Mouse (Mus musculus): ENCODE data around the gene Cdh16. TPM values are rescaled to one million over a fixed set of nuclear protein-coding genes. Genes with fewer than 3 reads are reported as not detected.

Gene Cdh16
- polyA plus RNA-seq, 1 experiment from 2014 or later, result not detected

DNA sequence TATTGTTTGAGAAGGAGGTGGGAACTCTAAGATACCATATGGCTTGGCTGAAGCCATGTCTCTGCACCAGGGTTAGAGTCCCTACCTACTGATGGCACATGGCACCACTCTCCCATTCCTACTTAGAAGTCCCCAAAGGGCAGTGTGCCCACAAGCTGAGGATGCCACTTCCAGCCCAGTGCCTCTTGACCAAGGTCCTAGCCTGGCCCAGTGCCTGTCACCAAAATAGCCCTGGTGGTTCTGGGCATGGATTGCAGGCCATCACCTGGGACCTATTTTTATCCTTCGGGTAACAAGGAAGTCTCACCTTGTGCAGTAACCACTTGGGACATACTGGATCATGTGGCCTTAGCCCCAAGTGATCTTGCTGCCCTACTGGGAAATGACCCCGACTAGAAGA lies 16.3 kb downstream of the Cdh16 start:
- H3K4me3 ChIP-seq (ENCODE audit: low read depth, low read length), result no peak overlapping the region
- no peak overlapping the region for H3K9ac ChIP-seq (ENCODE audit: low read length)
- 87% methylated on average over 2 of the region's 2 CpGs for WGBS
- H3K4me1 ChIP-seq (ENCODE audit: control insufficient read depth, insufficient read depth, low read length), result no peaks in the 10 kb centered on the region
- no peaks in the 10 kb centered on the region for H3K27me3 ChIP-seq (ENCODE audit: control insufficient read depth, insufficient read depth, low read length)
- ATAC-seq (ENCODE audit: insufficient read depth, low FRiP score, low TSS enrichment), result no peak
- no peaks in the 10 kb centered on the region for H3K9me3 ChIP-seq (ENCODE audit: control insufficient read depth, low read length)
- no peak overlapping the region for H3K27ac ChIP-seq (ENCODE audit: low read depth, low read length)
- no peak overlapping the region for H3K4me2 ChIP-seq (ENCODE audit: low read depth)
- DNase-seq (ENCODE audit: low spot score), result no peak
- no peaks in the 10 kb centered on the region for H3K36me3 ChIP-seq (ENCODE audit: control insufficient read depth, insufficient read depth, low read length)

GRCm38 (mm10) chr8:104606329-104606728 lies 17.9 kb downstream of the Cdh16 start:
- Histone ChIP-seq H3K27me3 (ENCODE audit: control insufficient read depth, insufficient read depth, low read length) (no peaks in the 10 kb centered on the region), H3K4me1 (ENCODE audit: control insufficient read depth, insufficient read depth, low read length) (no peaks in the 10 kb centered on the region), H3K9ac (ENCODE audit: low read length) (no peak overlapping the region), H3K36me3 (ENCODE audit: control insufficient read depth, insufficient read depth, low read length) (no peaks in the 10 kb centered on the region), H3K4me3 (ENCODE audit: low read depth, low read length) (no peak overlapping the region), H3K27ac (ENCODE audit: low read depth, low read length) (no peak overlapping the region), H3K9me3 (ENCODE audit: control insufficient read depth, low read length) (no peaks in the 10 kb centered on the region), H3K4me2 (ENCODE audit: low read depth) (no peak overlapping the region)
- WGBS, result 42% methylated on average over 6 of the region's 6 CpGs
- DNase-seq (ENCODE audit: low spot score), result no peak
- ATAC-seq (ENCODE audit: insufficient read depth, low FRiP score, low TSS enrichment), result no peak

DNA sequence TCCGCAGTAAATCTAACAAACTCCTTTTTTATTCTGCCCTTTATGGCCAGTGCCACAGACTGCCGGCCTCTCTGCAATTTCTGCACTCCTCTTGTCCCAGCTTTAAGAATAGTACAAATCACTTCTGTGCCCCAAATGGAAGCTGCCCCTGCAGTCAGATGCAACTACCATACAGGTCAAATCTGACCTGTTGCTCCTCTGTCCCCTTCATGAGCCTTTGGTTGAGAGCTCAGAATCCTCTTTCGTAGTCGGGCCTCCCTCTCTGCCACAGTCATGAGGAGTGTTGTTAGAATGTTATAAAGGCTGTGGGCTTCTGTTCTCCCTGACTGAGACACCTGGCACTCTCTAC lies 21.0 kb downstream of the Cdh16 start:
- DNase-seq (ENCODE audit: low spot score), result no peak
- Histone ChIP-seq H3K36me3 (ENCODE audit: control insufficient read depth, insufficient read depth, low read length) (no peaks in the 10 kb centered on the region), H3K4me1 (ENCODE audit: control insufficient read depth, insufficient read depth, low read length) (no peaks in the 10 kb centered on the region), H3K27me3 (ENCODE audit: control insufficient read depth, insufficient read depth, low read length) (no peaks in the 10 kb centered on the region), H3K9ac (ENCODE audit: low read length) (no peak overlapping the region), H3K9me3 (ENCODE audit: control insufficient read depth, low read length) (no peaks in the 10 kb centered on the region), H3K27ac (ENCODE audit: low read depth, low read length) (no peak overlapping the region), H3K4me3 (ENCODE audit: low read depth, low read length) (no peak overlapping the region), H3K4me2 (ENCODE audit: low read depth) (no peak overlapping the region)
- 0 out of 2 replicates have a peak, but pooled peaks have one; percentile 1 for ATAC-seq (ENCODE audit: insufficient read depth, low FRiP score, low TSS enrichment)
- WGBS, result 65% methylated on average over 4 of the region's 4 CpGs

DNA sequence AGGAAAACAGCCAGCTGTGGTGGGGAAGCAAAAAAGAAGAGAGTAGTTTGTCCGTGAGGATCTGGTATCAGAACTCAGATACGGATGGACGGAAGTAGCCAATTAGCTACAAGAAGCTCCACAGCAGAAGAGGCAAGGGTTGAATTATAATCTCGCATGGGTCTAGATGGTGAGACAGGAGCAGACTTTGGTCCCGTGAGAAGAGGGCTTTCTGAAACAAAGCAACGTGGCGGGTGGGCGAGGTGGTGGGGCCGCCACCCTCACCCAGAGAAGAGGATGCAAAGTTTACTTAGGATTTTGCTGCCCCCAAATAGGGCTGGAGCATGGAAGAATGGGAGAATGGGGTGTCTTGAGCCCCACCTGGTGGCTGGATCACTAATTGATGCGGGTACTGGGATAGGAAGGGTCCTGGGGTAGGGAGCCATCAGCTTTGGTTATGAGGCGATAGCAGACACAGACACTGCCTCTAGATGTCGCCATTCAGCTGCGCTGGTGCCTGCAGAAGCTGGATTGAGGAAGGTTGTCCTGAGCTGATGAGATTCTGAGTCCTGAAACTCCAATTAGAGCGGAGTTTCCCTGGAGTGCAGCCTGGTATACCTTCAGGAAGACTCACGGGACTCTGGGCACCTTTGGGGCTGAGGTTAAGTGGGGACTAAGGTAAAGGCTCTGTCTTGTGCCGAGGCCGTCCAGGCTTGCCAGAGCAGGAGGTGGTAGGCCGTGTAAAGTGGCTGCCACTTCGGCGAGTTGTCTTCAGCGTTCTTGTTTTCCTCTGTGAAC lies 21.5 kb downstream of the Cdh16 start:
- peak; percentile 89 for DNase-seq (ENCODE audit: low spot score)
- Histone ChIP-seq H3K9me3 (ENCODE audit: control insufficient read depth, low read length) (no peaks in the 10 kb centered on the region), H3K27ac (ENCODE audit: low read depth, low read length) (no peak overlapping the region), H3K4me3 (ENCODE audit: low read depth, low read length) (no peak overlapping the region), H3K27me3 (ENCODE audit: control insufficient read depth, insufficient read depth, low read length) (no peaks in the 10 kb centered on the region), H3K9ac (ENCODE audit: low read length) (no peak overlapping the region), H3K4me1 (ENCODE audit: control insufficient read depth, insufficient read depth, low read length) (no peaks in the 10 kb centered on the region), H3K4me2 (ENCODE audit: low read depth) (peak overlapping the region; percentile 34), H3K36me3 (ENCODE audit: control insufficient read depth, insufficient read depth, low read length) (no peaks in the 10 kb centered on the region)
- WGBS, result 20% methylated on average over 21 of the region's 21 CpGs
- peak; percentile 86 for ATAC-seq (ENCODE audit: insufficient read depth, low FRiP score, low TSS enrichment)

DNA sequence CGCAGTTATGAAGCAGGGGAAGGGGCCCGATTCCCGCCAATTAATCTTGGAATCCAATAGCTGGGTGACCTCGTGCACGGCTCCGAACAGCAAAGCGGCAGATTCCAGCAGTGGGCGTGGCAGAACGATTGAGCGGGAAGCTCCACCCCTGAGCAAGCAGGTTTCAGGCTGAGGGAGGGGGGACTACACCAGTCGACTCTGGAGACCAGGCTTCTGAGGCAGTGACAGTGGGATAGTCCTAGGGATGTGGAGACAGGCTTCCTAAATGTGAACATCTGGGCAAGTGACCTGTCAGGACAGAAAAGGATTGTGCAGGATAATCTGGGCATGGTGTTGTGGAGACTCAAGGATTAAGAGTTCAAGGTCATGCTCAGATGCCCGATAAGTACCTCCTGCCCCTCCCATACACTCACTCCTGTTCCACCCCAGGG lies 22.2 kb downstream of the Cdh16 start:
- H3K4me1 ChIP-seq (ENCODE audit: control insufficient read depth, insufficient read depth, low read length), result no peaks in the 10 kb centered on the region
- no peak overlapping the region for H3K9ac ChIP-seq (ENCODE audit: low read length)
- peak overlapping the region; percentile 34 for H3K4me2 ChIP-seq (ENCODE audit: low read depth)
- no peaks in the 10 kb centered on the region for H3K27me3 ChIP-seq (ENCODE audit: control insufficient read depth, insufficient read depth, low read length)
- H3K27ac ChIP-seq (ENCODE audit: low read depth, low read length), result no peak overlapping the region
- under 1% methylated on average over 12 of the region's 12 CpGs for WGBS
- H3K9me3 ChIP-seq (ENCODE audit: control insufficient read depth, low read length), result no peaks in the 10 kb centered on the region
- peak; percentile 33; the same call in 1 of the 2 replicates for ATAC-seq (ENCODE audit: insufficient read depth, low FRiP score, low TSS enrichment)
- H3K4me3 ChIP-seq (ENCODE audit: low read depth, low read length), result no peak overlapping the region
- DNase-seq (ENCODE audit: low spot score), result peak; percentile 16
- no peaks in the 10 kb centered on the region for H3K36me3 ChIP-seq (ENCODE audit: control insufficient read depth, insufficient read depth, low read length)

DNA sequence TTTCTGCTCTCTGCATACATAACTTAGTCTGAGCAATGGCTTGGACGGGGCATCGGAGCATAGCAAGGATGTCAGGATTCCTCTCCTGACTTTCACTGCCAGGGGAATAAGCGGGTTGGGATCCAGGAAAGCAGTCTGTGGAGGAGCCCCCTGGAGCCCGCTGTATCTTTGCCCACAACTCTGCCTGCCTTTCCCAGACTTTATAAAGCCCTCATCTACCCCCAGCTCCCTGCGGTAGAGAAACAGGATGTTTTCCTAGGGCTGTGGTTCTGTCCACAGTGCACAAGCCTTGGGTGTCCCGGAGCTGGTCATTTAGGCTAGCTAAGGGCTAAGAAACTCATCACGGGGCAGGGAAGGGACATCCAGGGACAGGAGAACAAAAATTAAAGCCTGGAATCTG lies 22.8 kb downstream of the Cdh16 start:
- no peak overlapping the region for H3K4me3 ChIP-seq (ENCODE audit: low read depth, low read length)

GRCm38 (mm10) chr8:104598496-104598895 lies 25.7 kb downstream of the Cdh16 start:
- 68% methylated on average over 6 of the region's 6 CpGs for whole genome bisulfite sequencing
- Histone ChIP-seq H3K36me3 (ENCODE audit: control insufficient read depth, insufficient read depth, low read length) (peaks cover 9% of the 10 kb centered on the region), H3K27me3 (ENCODE audit: control insufficient read depth, insufficient read depth, low read length) (no peaks in the 10 kb centered on the region), H3K4me3 (ENCODE audit: low read depth, low read length) (no peak overlapping the region), H3K9me3 (ENCODE audit: control insufficient read depth, low read length) (no peaks in the 10 kb centered on the region), H3K27ac (ENCODE audit: low read depth, low read length) (no peak overlapping the region), H3K9ac (ENCODE audit: low read length) (no peak overlapping the region), H3K4me2 (ENCODE audit: low read depth) (no peak overlapping the region), H3K4me1 (ENCODE audit: control insufficient read depth, insufficient read depth, low read length) (no peaks in the 10 kb centered on the region)
- ATAC-seq (ENCODE audit: insufficient read depth, low FRiP score, low TSS enrichment), result no peak
- no peak for DNase-seq (ENCODE audit: low spot score)

More for the DNA sequence above, 22.8 kb downstream of the Cdh16 start:
- Histone ChIP-seq H3K4me2 (ENCODE audit: low read depth) (no peak overlapping the region), H3K27ac (ENCODE audit: low read depth, low read length) (no peak overlapping the region), H3K36me3 (ENCODE audit: control insufficient read depth, insufficient read depth, low read length) (no peaks in the 10 kb centered on the region), H3K9ac (ENCODE audit: low read length) (no peak overlapping the region), H3K27me3 (ENCODE audit: control insufficient read depth, insufficient read depth, low read length) (no peaks in the 10 kb centered on the region), H3K4me1 (ENCODE audit: control insufficient read depth, insufficient read depth, low read length) (no peaks in the 10 kb centered on the region), H3K9me3 (ENCODE audit: control insufficient read depth, low read length) (no peaks in the 10 kb centered on the region)
- 21% methylated on average over 7 of the region's 7 CpGs for WGBS
- no peak for ATAC-seq (ENCODE audit: insufficient read depth, low FRiP score, low TSS enrichment)
- DNase-seq (ENCODE audit: low spot score), result no peak

DNA sequence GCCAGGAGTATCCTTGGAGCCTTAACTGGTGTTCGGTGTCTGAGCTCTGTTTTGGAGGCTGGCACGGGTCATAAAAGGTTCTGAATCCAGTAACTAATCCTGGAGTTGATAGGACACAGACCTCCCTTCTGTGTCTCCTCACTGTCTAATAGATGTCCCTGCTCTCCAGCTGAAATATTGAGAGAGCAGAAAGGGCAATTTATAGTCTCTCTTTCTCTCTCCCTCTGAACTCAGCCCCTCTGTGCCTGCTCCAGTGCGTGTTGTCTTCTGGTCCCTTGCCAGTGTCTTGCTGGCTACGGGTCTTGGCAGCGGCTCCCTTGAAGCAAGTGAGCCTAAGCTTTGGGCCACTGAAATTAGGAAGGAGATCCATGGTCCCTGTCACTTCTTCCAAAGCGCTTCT lies 26.5 kb downstream of the Cdh16 start:
- DNase-seq (ENCODE audit: low spot score), result no peak
- Histone ChIP-seq H3K4me3 (ENCODE audit: low read depth, low read length) (no peak overlapping the region), H3K9ac (ENCODE audit: low read length) (no peak overlapping the region), H3K4me2 (ENCODE audit: low read depth) (no peak overlapping the region), H3K27ac (ENCODE audit: low read depth, low read length) (no peak overlapping the region), H3K27me3 (ENCODE audit: control insufficient read depth, insufficient read depth, low read length) (no peaks in the 10 kb centered on the region), H3K9me3 (ENCODE audit: control insufficient read depth, low read length) (no peaks in the 10 kb centered on the region), H3K36me3 (ENCODE audit: control insufficient read depth, insufficient read depth, low read length) (peaks cover 9% of the 10 kb centered on the region), H3K4me1 (ENCODE audit: control insufficient read depth, insufficient read depth, low read length) (no peaks in the 10 kb centered on the region)
- 90% methylated on average over 6 of the region's 6 CpGs for WGBS
- no peak for ATAC-seq (ENCODE audit: insufficient read depth, low FRiP score, low TSS enrichment)

DNA sequence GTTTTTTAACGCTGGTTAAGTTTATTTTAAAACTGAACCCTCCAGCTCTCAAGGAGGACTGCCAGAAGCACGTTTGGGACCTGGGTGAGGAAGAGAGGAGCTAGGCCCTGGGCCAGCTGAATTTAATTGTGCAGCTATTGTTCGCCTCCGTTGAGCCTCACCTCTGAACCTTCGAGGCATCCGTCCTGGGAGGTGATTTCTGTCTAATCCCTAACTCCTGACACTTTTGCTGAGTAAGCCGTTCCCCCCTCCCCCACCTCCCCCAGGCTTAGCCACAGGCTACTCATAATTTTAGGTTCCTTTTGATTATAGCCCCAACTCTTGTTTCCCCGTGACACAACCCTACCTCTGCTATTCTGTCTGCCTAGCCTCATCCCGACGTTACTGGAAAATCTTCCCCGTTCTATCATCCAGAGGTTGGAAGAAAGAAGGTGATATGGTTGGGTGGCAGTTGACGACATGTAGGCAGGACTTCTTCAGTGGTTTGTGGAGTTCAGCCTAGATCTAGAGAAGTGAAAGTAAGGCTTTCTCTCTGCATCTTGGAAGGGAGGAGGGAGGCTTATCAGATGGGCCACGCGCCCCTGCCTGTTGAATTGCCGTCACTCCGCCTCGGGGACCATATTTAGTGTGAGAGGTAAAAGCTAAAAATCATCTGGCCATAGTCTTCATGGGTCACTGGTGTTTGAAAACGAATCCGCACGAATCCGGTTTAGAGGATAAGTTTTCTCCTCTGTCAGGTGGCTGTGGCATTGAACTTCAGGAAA lies 28.2 kb downstream of the Cdh16 start:
- Histone ChIP-seq H3K9me3 (ENCODE audit: control insufficient read depth, low read length) (no peaks in the 10 kb centered on the region), H3K36me3 (ENCODE audit: control insufficient read depth, insufficient read depth, low read length) (peaks cover 9% of the 10 kb centered on the region), H3K9ac (ENCODE audit: low read length) (no peak overlapping the region), H3K4me3 (ENCODE audit: low read depth, low read length) (no peak overlapping the region), H3K27ac (ENCODE audit: low read depth, low read length) (no peak overlapping the region), H3K27me3 (ENCODE audit: control insufficient read depth, insufficient read depth, low read length) (no peaks in the 10 kb centered on the region), H3K4me1 (ENCODE audit: control insufficient read depth, insufficient read depth, low read length) (0 out of 2 replicates have a peak, but pooled peaks cover 3% of the 10 kb centered on the region), H3K4me2 (ENCODE audit: low read depth) (no peak overlapping the region)
- 85% methylated on average over 21 of the region's 21 CpGs for WGBS
- DNase-seq (ENCODE audit: low spot score), result no peak
- ATAC-seq (ENCODE audit: insufficient read depth, low FRiP score, low TSS enrichment), result no peak
